Mouse (Mus musculus): ENCODE results near the gene Ush1g.
A peak's percentile ranks its signal among the peaks of the same experiment; 100 is the strongest.

- peak; percentile 53 for TF ChIP-seq CTCF (IDR thresholded peaks at IDR 0.05; ENCODE audit: low read depth, low read length)
- TF ChIP-seq GATA2 (IDR thresholded peaks at IDR 0.05; ENCODE audit: borderline replicate concordance, low read depth, low read length), result no peak
- no peak for TF ChIP-seq TAL1 (conservative IDR thresholded peaks at IDR 0.05; ENCODE audit: low read depth, low read length)
- no peak for TF ChIP-seq POLR2AphosphoS5 (IDR thresholded peaks at IDR 0.05; ENCODE audit: insufficient replicate concordance, low read depth, low read length)
These were observed at the start of gene Ush1g for GRCm38 (mm10) chr11:115321906-115322693.
